Mouse (Mus musculus) urinary bladder, adult 2 months (tissue): ENCODE measurements around the gene Cyp17a1. TPM values are rescaled to one million over a fixed set of nuclear protein-coding genes. Genes with fewer than 3 reads are reported as not detected.

ENCODE experiments used
- DNase-seq: peaks from one replicate; pipeline ENCODE4 v3.0.0; 2022; ENCODE audit warnings: low spot score
- polyA plus RNA-seq: library from polyadenylated mRNA; depleted of rRNA; stranded (reverse); fragments of >200 nt; gene quantifications from 2 replicates; pipeline ENCODE4 v1.2.3, GENCODE M21; 2012; rRNA removed

Gene Cyp17a1
- polyA plus RNA-seq, 1 experiment: not detected

GRCm38 (mm10) chr19:46617361-46617760, 55.6 kb downstream of the Cyp17a1 start:
- no peak for DNase-seq

Other genes with a start within 250 kb of the Cyp17a1 start
- gene Trim8, start 171.5 kb downstream of the Cyp17a1 start, polyA plus RNA-seq: 17.2 and 25.2 TPM in 2 replicates
- gene Arl3, start 100.0 kb downstream of the Cyp17a1 start, polyA plus RNA-seq: 93.7 and 103 TPM in 2 replicates
- 5.8 and 7.5 TPM in 2 replicates for gene Sfxn2, start 99.8 kb downstream of the Cyp17a1 start, polyA plus RNA-seq
- gene Wbp1l, start 74.1 kb downstream of the Cyp17a1 start, polyA plus RNA-seq: 60.0 and 70.2 TPM in 2 replicates
- gene Borcs7, start 16.7 kb upstream of the Cyp17a1 start, polyA plus RNA-seq: 11.8 and 12.8 TPM in 2 replicates
- gene As3mt, start 34.3 kb upstream of the Cyp17a1 start, polyA plus RNA-seq: 21.9 and 25.0 TPM in 2 replicates
- gene Cnnm2, start 88.4 kb upstream of the Cyp17a1 start, polyA plus RNA-seq: 11.6 and 11.9 TPM in 2 replicates